Mouse (Mus musculus) liver, embryonic 14.5 days (tissue): ENCODE data around the gene Nr5a2.

Experiments used
- CTCF ChIP-seq: IDR thresholded peaks from 2 replicates; pipeline ENCODE4 v1.5.1; 2016; ENCODE audit warnings: antibody characterized with exemption, low read depth, control low read depth
- EP300 ChIP-seq: IDR thresholded peaks from 2 replicates; pipeline ENCODE4 v1.6.1; 2016; ENCODE audit warnings: antibody characterized with exemption, low read depth

GRCm38 (mm10) chr1:136910144-136910543 is 50.1 kb downstream of the Nr5a2 start:
- TF ChIP-seq CTCF (no peak), EP300 (no peak)
